Mouse (Mus musculus): ENCODE measurements around the gene Stk33. TPM values are rescaled to one million over a fixed set of nuclear protein-coding genes. Genes with fewer than 3 reads are reported as not detected.
A peak's percentile ranks its signal among the peaks of the same experiment; 100 is the strongest.

Stk33 gene
- not detected in 2 replicates for total RNA-seq (2015; ENCODE audit: low replicate concordance)
- total RNA-seq (2017; ENCODE audit: low replicate concordance) = not detected in 2 replicates

- ATAC-seq (replicated peaks; ENCODE audit: low FRiP score, poor library complexity, severe bottlenecking) = no peak
These were observed at the start of gene Stk33 for GRCm38 (mm10) chr7:109438781-109439591. Gene Stk33 (minus strand): TSS chr7:109439081.

GRCm38 (mm10) chr7:109484221-109484620 lies 45.3 kb upstream of the Stk33 start:
- ATAC-seq (replicated peaks; ENCODE audit: low FRiP score, poor library complexity, severe bottlenecking) = no peak

- no peak for ATAC-seq (replicated peaks; ENCODE audit: low FRiP score, poor library complexity, severe bottlenecking)
These were observed 41.9 kb upstream of the Stk33 start for GRCm38 (mm10) chr7:109480765-109481197.

GRCm38 (mm10) chr7:109477926-109478325 lies 39.0 kb upstream of the Stk33 start:
- ATAC-seq (replicated peaks; ENCODE audit: low FRiP score, poor library complexity, severe bottlenecking) = no peak

- ATAC-seq (replicated peaks; ENCODE audit: low FRiP score, poor library complexity, severe bottlenecking) = no peak
These were observed 31.8 kb upstream of the Stk33 start for GRCm38 (mm10) chr7:109470700-109471099.

- ATAC-seq (replicated peaks; ENCODE audit: low FRiP score, poor library complexity, severe bottlenecking) = no peak
These were observed 29.4 kb upstream of the Stk33 start for GRCm38 (mm10) chr7:109468262-109468701.

- no peak for ATAC-seq (replicated peaks; ENCODE audit: low FRiP score, poor library complexity, severe bottlenecking)
These were observed 28.7 kb upstream of the Stk33 start for GRCm38 (mm10) chr7:109467591-109467990.

- ATAC-seq (replicated peaks; ENCODE audit: low FRiP score, poor library complexity, severe bottlenecking) = 0 out of 2 replicates have a peak, but pooled peaks have one; percentile 30
These were observed 21.8 kb upstream of the Stk33 start for GRCm38 (mm10) chr7:109460698-109461097.

- no peak for ATAC-seq (replicated peaks; ENCODE audit: low FRiP score, poor library complexity, severe bottlenecking)
These were observed 17.7 kb upstream of the Stk33 start for GRCm38 (mm10) chr7:109456563-109456962.

GRCm38 (mm10) chr7:109455748-109456147 lies 16.9 kb upstream of the Stk33 start:
- ATAC-seq (replicated peaks; ENCODE audit: low FRiP score, poor library complexity, severe bottlenecking) = no peak

- no peak for ATAC-seq (replicated peaks; ENCODE audit: low FRiP score, poor library complexity, severe bottlenecking)
These were observed 16.0 kb upstream of the Stk33 start for GRCm38 (mm10) chr7:109454856-109455255.

GRCm38 (mm10) chr7:109448060-109448459 lies 9.2 kb upstream of the Stk33 start:
- ATAC-seq (replicated peaks; ENCODE audit: low FRiP score, poor library complexity, severe bottlenecking) = no peak

GRCm38 (mm10) chr7:109445012-109445411 lies 6.1 kb upstream of the Stk33 start:
- peak; percentile 39; the same call in 1 of the 2 replicates for ATAC-seq (replicated peaks; ENCODE audit: low FRiP score, poor library complexity, severe bottlenecking)

GRCm38 (mm10) chr7:109442739-109443138 lies 3.9 kb upstream of the Stk33 start:
- no peak for ATAC-seq (replicated peaks; ENCODE audit: low FRiP score, poor library complexity, severe bottlenecking)

- no peak for ATAC-seq (replicated peaks; ENCODE audit: low FRiP score, poor library complexity, severe bottlenecking)
These were observed 1.9 kb upstream of the Stk33 start for GRCm38 (mm10) chr7:109440697-109441269.

GRCm38 (mm10) chr7:109424422-109425159 lies 14.3 kb downstream of the Stk33 start:
- ATAC-seq (replicated peaks; ENCODE audit: low FRiP score, poor library complexity, severe bottlenecking) = no peak

GRCm38 (mm10) chr7:109422803-109423202 lies 16.1 kb downstream of the Stk33 start:
- ATAC-seq (replicated peaks; ENCODE audit: low FRiP score, poor library complexity, severe bottlenecking) = no peak

GRCm38 (mm10) chr7:109405491-109405890 lies 33.4 kb downstream of the Stk33 start:
- no peak for ATAC-seq (replicated peaks; ENCODE audit: low FRiP score, poor library complexity, severe bottlenecking)

- ATAC-seq (replicated peaks; ENCODE audit: low FRiP score, poor library complexity, severe bottlenecking) = no peak
These were observed 39.6 kb downstream of the Stk33 start for GRCm38 (mm10) chr7:109399299-109399698.

- no peak for ATAC-seq (replicated peaks; ENCODE audit: low FRiP score, poor library complexity, severe bottlenecking)
These were observed 57.8 kb downstream of the Stk33 start for GRCm38 (mm10) chr7:109381131-109381530.

All from erythroid progenitor cell, adult 5-6 weeks (primary cell).